Mouse (Mus musculus) spleen, postnatal 10 days (tissue): ENCODE results near the gene Stard13.

ENCODE experiments used
- DNase-seq, 2 experiments: peaks; one replicate each; pipeline ENCODE4 v3.0.0; 2021 to 2022; ENCODE audit warnings: low spot score in 2 of 2

Stard13 gene

GRCm38 (mm10) chr5:151228367-151229005 is 5.2 kb downstream of the Stard13 start:
- no peak for DNase-seq

GRCm38 (mm10) chr5:151223696-151224366 is 9.8 kb downstream of the Stard13 start:
- no peak for DNase-seq

- DNase-seq = no peak
Observed at GRCm38 (mm10) chr5:151222791-151223190, 10.8 kb downstream of the Stard13 start.

GRCm38 (mm10) chr5:151218689-151219115 is 14.9 kb downstream of the Stard13 start:
- no peak for DNase-seq

- no peak for DNase-seq
Observed at GRCm38 (mm10) chr5:151213097-151213496, 20.5 kb downstream of the Stard13 start.

- DNase-seq = no peak
Observed at GRCm38 (mm10) chr5:151210869-151211268, 22.8 kb downstream of the Stard13 start.

- no peak for DNase-seq
Observed at GRCm38 (mm10) chr5:151210060-151210459, 23.6 kb downstream of the Stard13 start.

GRCm38 (mm10) chr5:151205017-151205416 is 28.6 kb downstream of the Stard13 start:
- no peak for DNase-seq

GRCm38 (mm10) chr5:151202925-151203324 is 30.7 kb downstream of the Stard13 start:
- DNase-seq = no peak

- DNase-seq = no peak
Observed at GRCm38 (mm10) chr5:151201220-151201619, 32.4 kb downstream of the Stard13 start.

- no peak for DNase-seq
Observed at GRCm38 (mm10) chr5:151199235-151199634, 34.4 kb downstream of the Stard13 start.

GRCm38 (mm10) chr5:151196603-151197272 is 36.9 kb downstream of the Stard13 start:
- no peak for DNase-seq

GRCm38 (mm10) chr5:151193885-151194520 is 39.6 kb downstream of the Stard13 start:
- DNase-seq = no peak

GRCm38 (mm10) chr5:151192266-151192665 is 41.4 kb downstream of the Stard13 start:
- DNase-seq = no peak

GRCm38 (mm10) chr5:151190764-151191163 is 42.9 kb downstream of the Stard13 start:
- DNase-seq = no peak

- DNase-seq = no peak
Observed at GRCm38 (mm10) chr5:151189789-151190378, 43.8 kb downstream of the Stard13 start.

GRCm38 (mm10) chr5:151189321-151189720 is 44.3 kb downstream of the Stard13 start:
- DNase-seq = no peak

- DNase-seq = no peak
Observed at GRCm38 (mm10) chr5:151188659-151189058, 45.0 kb downstream of the Stard13 start.

- no peak for DNase-seq
Observed at GRCm38 (mm10) chr5:151187336-151187735, 46.3 kb downstream of the Stard13 start.

GRCm38 (mm10) chr5:151185286-151185856 is 48.3 kb downstream of the Stard13 start:
- no peak for DNase-seq

- no peak for DNase-seq
Observed at GRCm38 (mm10) chr5:151183656-151184240, 49.9 kb downstream of the Stard13 start.
